Mouse (Mus musculus) MEL (cell line): Measurements from ENCODE around the gene Mrm2. TPM values are rescaled to one million over a fixed set of nuclear protein-coding genes. Genes with fewer than 3 reads are reported as not detected.

ENCODE experiments used
- DNase-seq: peaks from one replicate; pipeline ENCODE4 v3.0.0; 2011; ENCODE audit warnings: low read depth, low spot score
- H3K27ac ChIP-seq: 2 replicates; pipeline ENCODE4 v1.5.1; 2012; ENCODE audit warnings: low read depth, mild to moderate bottlenecking, control low read depth, low read length, moderate library complexity; ENCODE audit not compliant: control insufficient read depth
- H3K27me3 ChIP-seq, 2 experiments: fragments of 150-350 bp in 1 of 2; sonication (generic) in 1 of 2; 2 replicates each; pipeline ENCODE4 v1.6.1; 2012; ENCODE audit warnings: low read length in 2 of 2, mild to moderate bottlenecking in 2 of 2, improper control_type of control experiment in 1 of 2, moderate library complexity in 1 of 2; ENCODE audit not compliant: insufficient read depth in 2 of 2, control insufficient read depth in 1 of 2
- H3K36me3 ChIP-seq, 2 experiments: 2 replicates each; pipeline ENCODE4 v1.6.1; 2012 to 2014; ENCODE audit warnings: low read length in 2 of 2, improper control_type of control experiment in 1 of 2, inconsistent platforms in 1 of 2, mild to moderate bottlenecking in 1 of 2; ENCODE audit not compliant: insufficient read depth in 2 of 2, control insufficient read depth in 1 of 2
- H3K4me1 ChIP-seq, 2 experiments: fragments of 150-350 bp in 1 of 2; sonication (generic) in 1 of 2; 2 replicates each; pipeline ENCODE4 v1.6.1; 2012; ENCODE audit warnings: low read length in 2 of 2, improper control_type of control experiment in 1 of 2, mild to moderate bottlenecking in 1 of 2; ENCODE audit not compliant: insufficient read depth in 2 of 2, control insufficient read depth in 1 of 2
- H3K4me3 ChIP-seq, 2 experiments: fragments of 150-350 bp in 1 of 2; sonication (generic) in 1 of 2; 2 replicates each; pipeline ENCODE4 v1.5.1; 2012; ENCODE audit warnings: low read depth in 2 of 2, low read length in 2 of 2, mild to moderate bottlenecking in 2 of 2, moderate library complexity in 2 of 2, control low read depth in 1 of 2, improper control_type of control experiment in 1 of 2; ENCODE audit not compliant: control insufficient read depth in 1 of 2, insufficient read depth in 1 of 2
- H3K79me2 ChIP-seq: 2 replicates; pipeline ENCODE4 v1.6.1; 2012; ENCODE audit warnings: mild to moderate bottlenecking, low read length, moderate library complexity; ENCODE audit not compliant: control insufficient read depth, poor library complexity, insufficient read depth
- H3K9ac ChIP-seq: 2 replicates; pipeline ENCODE4 v1.6.1; 2012; ENCODE audit warnings: low read depth, mild to moderate bottlenecking, control low read depth, low read length, moderate library complexity; ENCODE audit not compliant: control insufficient read depth, poor library complexity, severe bottlenecking
- H3K9me3 ChIP-seq: fragments of 150-350 bp; sonication (generic); replicated peaks from 2 replicates; pipeline ENCODE4 v1.6.1; 2012; ENCODE audit warnings: mild to moderate bottlenecking, low read length, improper control_type of control experiment, moderate library complexity; ENCODE audit not compliant: insufficient read depth
- BHLHE40 ChIP-seq: IDR thresholded peaks from 2 replicates; pipeline ENCODE4 v1.6.1; 2012; ENCODE audit warnings: low read depth, mild to moderate bottlenecking, inconsistent platforms, low read length, improper control_type of control experiment, borderline replicate concordance
- CHD1 ChIP-seq: IDR thresholded peaks from 2 replicates; pipeline ENCODE4 v1.6.1; 2012; ENCODE audit warnings: low read depth, mild to moderate bottlenecking, inconsistent platforms, low read length, improper control_type of control experiment
- CTCF ChIP-seq, 3 experiments: IDR thresholded peaks in 2 of 3; conservative IDR thresholded peaks in 1 of 3; 2 replicates each; pipeline ENCODE4 v1.5.1; 2011 to 2012; ENCODE audit warnings: low read length in 3 of 3, low read depth in 2 of 3, mild to moderate bottlenecking in 2 of 3, improper control_type of control experiment in 1 of 3, inconsistent platforms in 1 of 3, mixed read lengths in 1 of 3, moderate library complexity in 1 of 3; ENCODE audit not compliant: control insufficient read depth in 1 of 3, insufficient read depth in 1 of 3, poor library complexity in 1 of 3, severe bottlenecking in 1 of 3
- E2F4 ChIP-seq: IDR thresholded peaks from 2 replicates; pipeline ENCODE4 v1.6.1; 2011; ENCODE audit warnings: low read depth, low read length, improper control_type of control experiment, borderline replicate concordance
- ELF1 ChIP-seq: IDR thresholded peaks from 2 replicates; pipeline ENCODE4 v1.6.1; 2014; ENCODE audit warnings: low read depth, mild to moderate bottlenecking, inconsistent platforms, low read length, improper control_type of control experiment, moderate library complexity
- JUND ChIP-seq: IDR thresholded peaks from 2 replicates; pipeline ENCODE4 v1.6.1; 2011; ENCODE audit warnings: low read depth, mild to moderate bottlenecking, improper control_type of control experiment, low read length
- MAFK ChIP-seq: IDR thresholded peaks from 2 replicates; pipeline ENCODE4 v1.6.1; 2011; ENCODE audit warnings: low read depth, mild to moderate bottlenecking, low read length, improper control_type of control experiment, borderline replicate concordance
- MYC ChIP-seq: IDR thresholded peaks from 2 replicates; pipeline ENCODE4 v1.6.1; 2011; ENCODE audit warnings: low read depth, mild to moderate bottlenecking, low read length, improper control_type of control experiment, moderate library complexity
- NELFE ChIP-seq: IDR thresholded peaks from 2 replicates; pipeline ENCODE4 v1.6.1; 2011; ENCODE audit warnings: low read depth, low read length, improper control_type of control experiment
- POLR2AphosphoS2 ChIP-seq: IDR thresholded peaks from 2 replicates; pipeline ENCODE4 v1.6.1; 2011; ENCODE audit warnings: low read length, improper control_type of control experiment
- POLR2AphosphoS5 ChIP-seq: IDR thresholded peaks from 2 replicates; pipeline ENCODE4 v1.6.1; 2012; ENCODE audit warnings: low read depth, borderline replicate concordance, mild to moderate bottlenecking, inconsistent platforms, low read length, moderate library complexity, mixed read lengths
- RAD21 ChIP-seq: IDR thresholded peaks from 2 replicates; pipeline ENCODE4 v1.6.1; 2011; ENCODE audit warnings: mild to moderate bottlenecking, low read depth, low read length, improper control_type of control experiment
- SMC3 ChIP-seq: IDR thresholded peaks from 2 replicates; pipeline ENCODE4 v1.6.1; 2011; ENCODE audit warnings: low read depth, low read length, improper control_type of control experiment
- TBP ChIP-seq: IDR thresholded peaks from 2 replicates; pipeline ENCODE4 v1.8.0; 2011; ENCODE audit warnings: low read depth, low read length, improper control_type of control experiment
- TCF12 ChIP-seq: IDR thresholded peaks from 2 replicates; pipeline ENCODE4 v1.6.1; 2014; ENCODE audit warnings: low read depth, mild to moderate bottlenecking, inconsistent platforms, low read length, improper control_type of control experiment, moderate library complexity
- ZC3H11A ChIP-seq: IDR thresholded peaks from 2 replicates; pipeline ENCODE4 v1.6.1; 2012; ENCODE audit warnings: low read depth, mild to moderate bottlenecking, inconsistent platforms, low read length, improper control_type of control experiment
- ZKSCAN1 ChIP-seq: IDR thresholded peaks from 2 replicates; pipeline ENCODE4 v1.6.1; 2012; ENCODE audit warnings: low read depth, mild to moderate bottlenecking, inconsistent platforms, low read length, improper control_type of control experiment, moderate library complexity
- polyA plus RNA-seq, 2 experiments: library from polyadenylated mRNA; stranded (reverse) in 1 of 2; unstranded in 1 of 2; fragments of >175 nt in 1 of 2; fragments of >200 nt in 1 of 2; gene quantifications; 2 replicates each; pipeline versions ENCODE4 v1.2.1 to v1.2.4; 2012; ENCODE audit warnings: low replicate concordance in 2 of 2, low read depth in 1 of 2; ENCODE audit not compliant: insufficient read length in 2 of 2, insufficient read depth in 1 of 2, missing spikeins in 1 of 2
- total RNA-seq: library from RNA; depleted of rRNA; stranded (reverse); fragments of 300-350 nt; gene quantifications from 2 replicates; pipeline ENCODE4 v1.2.3, GENCODE M21; 2012

Mrm2 gene
- total and polyA plus RNA-seq, 3 experiments: 14.1 to 15.3 TPM; not detected in 1

GRCm38 (mm10) chr5:140336680-140337079, 5.0 kb upstream of the Mrm2 start:
- Histone ChIP-seq H3K79me2 (no peaks in the 10 kb centered on the region; the same call in 1 of the 2 replicates), H3K9me3 (no peaks in the 10 kb centered on the region), H3K27me3 (no peaks in the 10 kb centered on the region), H3K9ac (no peak overlapping the region), H3K4me1 (peaks cover 0 to 3% of the 10 kb centered on the region in 2 experiments; a peak in 1 of 4 replicates), H3K4me3 (no peak overlapping the region), H3K36me3 (peaks cover 0 to 4% of the 10 kb centered on the region in 2 experiments; a peak in 2 of 4 replicates), H3K27ac (no peak overlapping the region)
- peak; percentile 64 for DNase-seq
- TF ChIP-seq SMC3 (peak; percentile 59), CTCF (IDR thresholded peaks at IDR 0.05 in 2 of 3, conservative IDR thresholded peaks at IDR 0.05 in 1 of 3; ENCODE audit: control insufficient read depth in 1 of 3, insufficient read depth in 1 of 3, low read depth in 2 of 3, low read length in 3 of 3, poor library complexity in 1 of 3, severe bottlenecking in 1 of 3) (peak; percentile 65 to 94 (median 70)), E2F4 (no peak), POLR2AphosphoS2 (no peak), TCF12 (no peak), RAD21 (peak; percentile 36), ZKSCAN1 (no peak)

DNA sequence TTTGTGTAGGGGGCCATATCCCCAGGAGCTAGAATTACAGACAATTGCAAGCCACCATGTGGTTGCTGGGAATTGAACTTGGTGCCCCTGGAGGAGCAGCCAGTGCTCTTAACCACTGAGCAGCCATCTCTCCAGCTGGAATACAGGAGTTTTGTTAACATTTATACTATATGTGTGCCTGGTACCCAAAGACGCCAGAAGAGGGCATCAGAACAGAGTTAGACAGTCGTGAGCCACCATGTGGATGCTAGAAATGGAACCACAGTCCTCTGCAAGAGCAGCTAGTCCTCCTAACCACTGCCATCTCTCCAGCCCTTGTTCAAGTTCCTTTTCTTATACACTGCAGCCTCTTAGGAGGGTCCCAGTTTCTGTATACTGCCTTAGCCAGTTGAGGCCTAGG, 1.9 kb upstream of the Mrm2 start:
- peaks cover 0 to 4% of the 10 kb centered on the region in 2 experiments; a peak in 2 of 4 replicates for H3K36me3 ChIP-seq
- H3K79me2 ChIP-seq: peaks cover 6% of the 10 kb centered on the region; the same call in 1 of the 2 replicates

GRCm38 (mm10) chr5:140332519-140332918, 821 bp upstream of the Mrm2 start:
- Histone ChIP-seq H3K79me2 (peaks cover 6% of the 10 kb centered on the region; the same call in 1 of the 2 replicates), H3K9ac (peak overlapping the region; percentile 4; the same call in 1 of the 2 replicates), H3K4me1 (peaks cover 0 to 3% of the 10 kb centered on the region in 2 experiments; a peak in 1 of 4 replicates)
- peak; percentile 79 for DNase-seq
- TF ChIP-seq TBP (no peak), MAFK (no peak), POLR2AphosphoS5 (no peak), ELF1 (no peak), JUND (no peak), ZKSCAN1 (no peak), CHD1 (no peak), BHLHE40 (no peak)
- TF ChIP-seq, all 39 proteins: peak for 0
- H3K27ac ChIP-seq: peak overlapping the region; percentile 3; the same call in 1 of the 2 replicates
- H3K36me3 ChIP-seq: peaks cover 0 to 4% of the 10 kb centered on the region in 2 experiments; a peak in 2 of 4 replicates
- peak overlapping the region in 1 of 2 experiments; percentile 82; a peak in 2 of 4 replicates for H3K4me3 ChIP-seq
- H3K9me3 ChIP-seq: no peaks in the 10 kb centered on the region
- no peaks in the 10 kb centered on the region for H3K27me3 ChIP-seq

More for the DNA sequence above, 1.9 kb upstream of the Mrm2 start:
- Histone ChIP-seq H3K27me3 (no peaks in the 10 kb centered on the region), H3K9ac (no peak overlapping the region), H3K9me3 (no peaks in the 10 kb centered on the region), H3K4me3 (no peak overlapping the region), H3K4me1 (peaks cover 0 to 3% of the 10 kb centered on the region in 2 experiments; a peak in 1 of 4 replicates), H3K27ac (no peak overlapping the region)
- DNase-seq: peak; percentile 80
- peak; percentile 66 for TF ChIP-seq SMC3
- no peak for TF ChIP-seq ELF1
- peak; percentile 35; the same call in 1 of the 2 replicates for TF ChIP-seq ZC3H11A
- no peak for TF ChIP-seq NELFE
- TF ChIP-seq MAFK: no peak
- TF ChIP-seq TBP: 0 out of 2 replicates have a peak, but pooled peaks have one; percentile 29
- TF ChIP-seq MYC: peak; percentile 84
- TF ChIP-seq CTCF (IDR thresholded peaks at IDR 0.05 in 2 of 3, conservative IDR thresholded peaks at IDR 0.05 in 1 of 3; ENCODE audit: control insufficient read depth in 1 of 3, insufficient read depth in 1 of 3, low read depth in 2 of 3, low read length in 3 of 3, poor library complexity in 1 of 3, severe bottlenecking in 1 of 3): peak; percentile 35 to 75 (median 55)
- TF ChIP-seq RAD21: peak; percentile 29
